Mouse (Mus musculus): ENCODE results near the gene Akr1a1. TPM values are rescaled to one million over a fixed set of nuclear protein-coding genes. Genes with fewer than 3 reads are reported as not detected.
"Not testable (repeated sequence)": the region's sequence is repeated elsewhere in the genome, so short reads cannot be mapped to it uniquely, and the experiment has no call there.

Akr1a1 gene
- polyA plus RNA-seq, 1 experiment from 2014 or later: 550 TPM

DNA sequence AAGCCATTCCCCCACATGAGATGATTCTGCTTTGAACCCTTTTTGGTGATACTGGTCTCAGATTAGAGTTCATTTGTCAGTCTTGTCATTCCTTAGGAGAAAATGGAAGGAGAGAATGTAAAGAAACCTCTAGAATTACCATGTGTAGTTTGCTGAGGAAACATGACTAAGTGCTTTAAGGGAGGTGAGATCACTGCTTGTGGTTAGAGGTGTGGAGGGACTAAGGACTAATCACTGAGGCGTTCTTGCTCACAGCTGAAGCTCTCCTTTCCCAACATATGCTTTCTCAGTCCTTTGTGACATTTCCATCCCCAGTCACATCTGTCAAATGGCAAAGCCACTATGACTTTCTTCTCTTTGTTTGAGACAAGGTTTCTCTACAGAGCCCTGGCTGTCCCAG lies 26.3 kb upstream of the Akr1a1 start:
- DNase-seq (ENCODE audit: extremely low spot score, low spot score): no peak
- H3K27ac ChIP-seq: no peak overlapping the region
- H3K9me3 ChIP-seq: no peaks in the 10 kb centered on the region
- no peaks in the 10 kb centered on the region for H3K36me3 ChIP-seq (replicated peaks)
- WGBS: 91% methylated on average over 1 of the region's 1 CpGs
- no peaks in the 10 kb centered on the region for H3K27me3 ChIP-seq (ENCODE audit: poor library complexity, severe bottlenecking)
- no peaks in the 10 kb centered on the region for H3K4me1 ChIP-seq
- H3K4me3 ChIP-seq: no peak overlapping the region

DNA sequence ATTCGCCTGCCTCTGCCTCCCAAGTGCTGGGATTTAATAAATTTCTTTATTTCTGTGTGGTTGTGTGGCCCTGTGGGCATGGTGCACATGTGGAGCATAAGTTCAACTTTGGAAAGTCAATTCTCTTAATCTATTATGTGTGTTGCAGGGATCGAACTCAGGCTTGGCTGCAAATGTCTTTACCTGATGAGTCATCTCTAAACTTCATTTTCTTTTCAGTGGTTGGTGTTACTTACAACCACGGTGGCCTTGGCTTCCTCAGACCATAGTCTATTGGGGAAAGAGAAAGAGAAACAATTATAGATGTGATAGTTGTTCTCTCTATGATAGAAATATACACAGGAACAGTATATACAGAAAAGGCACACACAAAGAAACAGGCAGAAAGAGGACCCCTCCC lies 24.5 kb upstream of the Akr1a1 start:
- DNase-seq (ENCODE audit: extremely low spot score, low spot score): no peak
- Histone ChIP-seq H3K4me3 (no peak overlapping the region), H3K9me3 (no peaks in the 10 kb centered on the region), H3K4me1 (no peaks in the 10 kb centered on the region), H3K27me3 (ENCODE audit: poor library complexity, severe bottlenecking) (no peaks in the 10 kb centered on the region), H3K36me3 (replicated peaks) (no peaks in the 10 kb centered on the region), H3K27ac (no peak overlapping the region)
- 88% methylated on average over 3 of the region's 3 CpGs for WGBS

DNA sequence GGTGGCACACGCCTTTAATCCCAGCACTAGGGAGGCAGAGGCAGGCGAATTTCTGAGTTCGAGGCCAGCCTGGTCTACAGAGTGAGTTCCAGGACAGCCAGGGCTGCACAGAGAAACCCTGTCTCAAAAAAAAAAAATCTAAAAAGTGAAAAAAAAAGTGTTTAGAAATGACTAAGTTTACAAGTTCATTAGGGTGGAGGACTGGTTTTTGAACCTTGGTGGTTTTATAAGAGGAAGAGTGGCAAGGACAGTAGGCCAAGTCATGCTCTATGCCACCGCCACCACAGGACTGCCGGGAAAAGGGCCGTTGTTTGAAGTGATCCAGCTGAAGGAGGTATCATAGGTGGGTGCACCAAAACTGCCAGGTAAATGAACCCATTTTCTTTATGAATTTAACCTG lies 23.3 kb upstream of the Akr1a1 start:
- 91% methylated on average over 6 of the region's 6 CpGs for WGBS
- not testable (repeated sequence) for H3K27ac ChIP-seq; H3K36me3 ChIP-seq (replicated peaks); H3K9me3 ChIP-seq; DNase-seq (ENCODE audit: extremely low spot score, low spot score); H3K4me3 ChIP-seq; H3K4me1 ChIP-seq; H3K27me3 ChIP-seq (ENCODE audit: poor library complexity, severe bottlenecking)

DNA sequence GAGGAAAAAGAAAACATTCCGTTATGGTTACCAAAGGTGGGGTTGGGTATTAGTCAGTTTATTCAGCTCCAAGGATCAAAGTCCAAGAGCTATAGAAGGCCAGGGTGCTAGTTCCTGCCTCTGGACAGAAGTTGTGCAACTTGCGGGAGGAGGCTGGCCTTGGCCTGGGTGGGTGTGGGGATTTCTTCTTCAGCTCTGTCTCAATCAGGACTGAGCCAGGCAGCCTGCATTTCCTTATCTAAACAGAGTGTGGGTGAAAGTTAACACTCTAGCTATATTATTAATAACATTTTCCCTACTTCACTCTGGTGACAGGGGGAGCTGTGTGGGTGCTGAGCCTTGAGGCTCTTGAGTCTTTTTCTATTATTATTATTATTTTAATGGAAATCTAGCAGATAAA lies 21.3 kb upstream of the Akr1a1 start:
- no peaks in the 10 kb centered on the region for H3K36me3 ChIP-seq (replicated peaks)
- no peak for DNase-seq (ENCODE audit: extremely low spot score, low spot score)
- no peaks in the 10 kb centered on the region for H3K9me3 ChIP-seq
- WGBS: 80% methylated on average over 2 of the region's 2 CpGs
- no peaks in the 10 kb centered on the region for H3K4me1 ChIP-seq
- H3K27ac ChIP-seq: no peak overlapping the region
- H3K4me3 ChIP-seq: no peak overlapping the region
- no peaks in the 10 kb centered on the region for H3K27me3 ChIP-seq (ENCODE audit: poor library complexity, severe bottlenecking)

DNA sequence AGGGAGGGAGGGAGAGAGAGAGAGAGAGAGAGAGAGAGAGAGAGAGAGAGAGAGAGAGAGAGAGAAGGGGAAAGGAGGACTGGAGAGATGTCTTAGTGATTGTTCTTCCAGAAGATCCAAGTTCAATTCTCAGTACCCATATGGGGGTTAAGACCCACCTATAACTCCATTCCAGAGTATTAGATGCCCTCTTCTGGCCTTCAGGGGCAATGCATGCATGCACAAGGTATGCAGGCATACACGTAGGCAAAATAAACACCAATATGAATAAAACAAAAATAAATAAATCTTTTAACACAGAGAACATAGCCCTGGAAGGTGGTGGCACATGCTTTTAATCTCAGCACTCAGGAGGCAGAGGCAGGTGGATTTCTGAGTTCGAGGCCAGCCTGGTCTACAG lies 17.8 kb upstream of the Akr1a1 start:
- Histone ChIP-seq H3K27ac (no peak overlapping the region), H3K27me3 (ENCODE audit: poor library complexity, severe bottlenecking) (no peaks in the 10 kb centered on the region), H3K4me3 (no peak overlapping the region), H3K9me3 (no peaks in the 10 kb centered on the region), H3K4me1 (no peaks in the 10 kb centered on the region), H3K36me3 (replicated peaks) (no peaks in the 10 kb centered on the region)
- DNase-seq (ENCODE audit: extremely low spot score, low spot score): no peak
- WGBS: 58% methylated on average over 2 of the region's 2 CpGs

DNA sequence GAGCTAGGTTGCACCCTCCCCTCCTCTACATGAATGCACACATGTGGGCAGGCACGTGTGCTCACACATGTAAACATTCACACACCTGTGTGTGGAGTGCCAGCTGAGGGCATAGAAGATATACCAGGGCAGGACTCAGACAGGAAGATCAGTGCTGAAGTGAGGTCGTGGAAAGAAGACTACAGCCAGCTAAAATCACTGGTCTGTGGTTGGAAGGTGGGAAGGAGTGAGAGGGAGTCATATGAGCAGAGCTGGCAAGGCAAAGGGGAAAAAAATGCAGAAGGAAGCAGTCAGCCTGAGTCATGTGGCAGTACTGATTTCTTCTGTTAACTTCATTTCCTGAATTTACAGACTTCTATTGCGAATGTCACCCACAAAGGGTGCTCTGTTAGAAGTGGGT lies 16.7 kb upstream of the Akr1a1 start:
- Histone ChIP-seq H3K27me3 (ENCODE audit: poor library complexity, severe bottlenecking) (no peaks in the 10 kb centered on the region), H3K4me3 (no peak overlapping the region)
- WGBS: 79% methylated on average over 3 of the region's 3 CpGs

DNA sequence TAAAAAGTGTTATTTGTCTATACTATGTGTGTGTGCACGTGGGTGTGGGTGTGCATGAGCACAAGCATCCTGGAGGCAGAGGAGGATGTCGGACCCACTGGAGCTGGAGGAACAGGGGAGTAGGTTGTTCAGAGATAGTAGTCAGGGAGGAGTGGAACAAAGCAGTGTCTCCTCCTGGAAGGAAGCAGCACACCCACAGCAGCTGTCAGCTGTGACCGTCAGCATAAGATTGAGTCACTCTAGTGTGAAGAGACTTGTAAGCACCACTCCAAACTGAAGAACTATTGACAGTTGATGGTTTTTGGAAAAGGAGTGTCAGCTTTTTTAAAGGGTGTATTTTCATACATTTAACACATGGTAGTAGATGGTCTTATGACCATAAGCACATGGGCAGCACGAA lies 15.1 kb upstream of the Akr1a1 start:
- no peak overlapping the region for H3K27ac ChIP-seq
- no peaks in the 10 kb centered on the region for H3K9me3 ChIP-seq
- DNase-seq (ENCODE audit: extremely low spot score, low spot score): no peak
- no peaks in the 10 kb centered on the region for H3K27me3 ChIP-seq (ENCODE audit: poor library complexity, severe bottlenecking)
- no peak overlapping the region for H3K4me3 ChIP-seq
- H3K36me3 ChIP-seq (replicated peaks): no peaks in the 10 kb centered on the region
- H3K4me1 ChIP-seq: no peaks in the 10 kb centered on the region
- 82% methylated on average over 4 of the region's 4 CpGs for WGBS

More for the DNA sequence above, 16.7 kb upstream of the Akr1a1 start:
- no peaks in the 10 kb centered on the region for H3K9me3 ChIP-seq
- H3K36me3 ChIP-seq (replicated peaks): no peaks in the 10 kb centered on the region
- H3K4me1 ChIP-seq: no peaks in the 10 kb centered on the region
- no peak overlapping the region for H3K27ac ChIP-seq
- DNase-seq (ENCODE audit: extremely low spot score, low spot score): no peak

DNA sequence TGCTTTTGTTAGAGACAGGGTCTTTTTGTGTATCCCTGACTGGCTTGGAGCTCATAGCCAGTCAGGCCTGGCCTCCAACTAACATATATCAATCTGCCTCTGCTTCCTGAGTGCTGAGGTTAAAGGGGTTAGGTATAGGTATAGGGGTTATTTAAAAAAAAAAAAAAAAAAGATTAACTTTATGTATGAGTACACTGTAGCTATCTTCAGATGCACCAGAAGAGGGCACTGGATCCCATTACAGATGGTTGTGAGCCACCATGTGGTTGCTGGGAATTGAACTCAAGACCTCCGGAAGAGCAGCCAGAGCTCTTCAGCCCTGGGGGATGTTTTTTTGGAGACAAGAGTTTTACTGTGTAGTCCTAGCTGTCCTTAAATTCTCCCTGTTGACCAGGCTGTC lies 10.5 kb upstream of the Akr1a1 start:
- Histone ChIP-seq H3K27me3 (ENCODE audit: poor library complexity, severe bottlenecking) (no peaks in the 10 kb centered on the region), H3K27ac (no peak overlapping the region), H3K4me3 (no peak overlapping the region), H3K36me3 (replicated peaks) (no peaks in the 10 kb centered on the region), H3K9me3 (no peaks in the 10 kb centered on the region), H3K4me1 (no peaks in the 10 kb centered on the region)
- no peak for DNase-seq (ENCODE audit: extremely low spot score, low spot score)
- WGBS: 90% methylated on average over 1 of the region's 1 CpGs

DNA sequence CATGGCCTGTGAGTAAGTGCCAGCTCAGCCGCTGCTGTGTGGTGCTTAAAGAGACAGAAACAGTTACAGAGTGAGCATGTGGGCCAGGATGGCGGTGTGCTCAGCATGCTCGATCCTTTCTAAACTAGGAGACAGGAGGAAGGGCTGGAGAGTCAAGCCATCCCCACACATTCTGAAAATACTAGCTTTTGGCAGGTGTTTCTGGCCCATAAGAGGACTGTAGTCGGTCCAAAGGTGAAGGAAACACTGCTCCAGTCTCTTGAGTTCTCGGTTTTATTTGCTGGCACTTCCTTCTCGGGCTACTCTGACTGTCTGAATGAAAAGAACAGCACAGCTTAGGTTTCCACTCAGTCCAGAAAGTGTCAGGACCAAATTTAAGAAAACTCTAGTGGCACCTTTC lies 9.3 kb upstream of the Akr1a1 start:
- no peaks in the 10 kb centered on the region; the same call in 1 of the 2 replicates for H3K4me1 ChIP-seq
- H3K36me3 ChIP-seq (replicated peaks): no peaks in the 10 kb centered on the region
- H3K27ac ChIP-seq: no peak overlapping the region
- H3K27me3 ChIP-seq (ENCODE audit: poor library complexity, severe bottlenecking): no peaks in the 10 kb centered on the region
- DNase-seq (ENCODE audit: extremely low spot score, low spot score): no peak
- H3K9me3 ChIP-seq: no peaks in the 10 kb centered on the region
- no peak overlapping the region for H3K4me3 ChIP-seq
- 80% methylated on average over 6 of the region's 6 CpGs for WGBS

DNA sequence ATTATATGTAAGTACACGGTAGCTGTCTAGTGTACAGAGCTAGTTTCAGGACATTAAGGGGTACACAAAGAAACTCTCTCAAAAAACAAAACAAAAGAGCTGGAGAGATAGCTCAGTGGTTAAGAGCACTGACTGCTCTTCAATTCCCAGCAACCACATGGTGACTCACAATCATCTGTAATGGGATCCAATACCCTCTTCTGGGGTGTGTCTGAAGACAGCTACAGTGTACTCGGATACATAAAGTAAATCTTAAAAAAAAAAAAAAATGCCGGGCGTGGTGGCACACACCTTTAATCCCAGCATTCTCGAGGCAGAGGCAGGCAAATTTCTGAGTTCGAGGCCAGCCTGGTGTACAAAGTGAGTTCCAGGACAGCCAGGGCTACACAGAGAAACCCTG lies 8.4 kb upstream of the Akr1a1 start:
- 92% methylated on average over 6 of the region's 6 CpGs for WGBS
- H3K27ac ChIP-seq; H3K36me3 ChIP-seq (replicated peaks); H3K4me1 ChIP-seq; H3K27me3 ChIP-seq (ENCODE audit: poor library complexity, severe bottlenecking); H3K9me3 ChIP-seq; DNase-seq (ENCODE audit: extremely low spot score, low spot score); H3K4me3 ChIP-seq: not testable (repeated sequence)

DNA sequence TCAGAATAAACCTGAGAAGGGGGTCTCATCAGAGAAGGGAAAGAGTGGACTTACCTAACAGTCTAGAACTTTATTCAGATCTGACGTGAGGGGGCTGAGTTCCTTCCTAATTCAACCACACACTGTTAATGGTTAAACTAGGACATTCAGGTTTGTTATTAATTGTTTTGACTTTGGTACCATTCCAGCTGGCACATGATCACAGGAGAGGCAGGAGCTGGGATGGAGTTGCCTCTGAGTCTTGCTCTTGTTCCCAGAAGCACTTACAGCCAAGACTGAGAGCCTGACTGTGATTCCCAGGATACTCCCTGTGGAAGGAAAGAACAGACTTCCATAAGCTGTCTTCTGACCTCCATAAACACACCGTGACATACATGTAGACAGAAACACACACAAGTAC lies 8.0 kb upstream of the Akr1a1 start:
- no peak for DNase-seq (ENCODE audit: extremely low spot score, low spot score)
- WGBS: 95% methylated on average over 2 of the region's 2 CpGs

DNA sequence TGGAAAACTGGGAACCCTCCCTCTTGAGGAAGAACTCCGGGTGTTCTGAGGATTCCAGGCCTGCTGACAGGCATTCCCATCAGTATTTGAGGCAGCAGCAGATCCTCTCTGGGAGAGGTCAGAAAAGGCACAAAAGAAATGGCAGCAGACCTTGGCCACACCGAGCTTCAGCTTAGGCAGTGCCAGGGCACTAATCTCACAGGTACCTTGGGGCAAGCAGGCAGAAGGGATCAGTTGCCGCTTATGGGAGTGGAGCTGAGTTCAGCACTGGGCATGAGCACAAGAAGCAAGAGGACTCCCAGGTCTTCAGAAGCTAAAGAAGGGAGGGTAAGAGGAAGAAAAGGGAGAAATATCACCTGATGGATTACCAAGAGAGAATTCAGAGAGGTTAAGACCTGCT lies 6.5 kb upstream of the Akr1a1 start:
- Histone ChIP-seq H3K36me3 (replicated peaks) (no peaks in the 10 kb centered on the region), H3K27ac (no peak overlapping the region), H3K27me3 (ENCODE audit: poor library complexity, severe bottlenecking) (no peaks in the 10 kb centered on the region), H3K9me3 (no peaks in the 10 kb centered on the region), H3K4me3 (no peak overlapping the region), H3K4me1 (no peaks in the 10 kb centered on the region; the same call in 1 of the 2 replicates)
- WGBS: 50% methylated on average over 3 of the region's 3 CpGs
- DNase-seq (ENCODE audit: extremely low spot score, low spot score): no peak

More for the DNA sequence above, 8.0 kb upstream of the Akr1a1 start:
- Histone ChIP-seq H3K36me3 (replicated peaks) (no peaks in the 10 kb centered on the region), H3K4me1 (no peaks in the 10 kb centered on the region; the same call in 1 of the 2 replicates), H3K4me3 (no peak overlapping the region), H3K27ac (no peak overlapping the region), H3K9me3 (no peaks in the 10 kb centered on the region), H3K27me3 (ENCODE audit: poor library complexity, severe bottlenecking) (no peaks in the 10 kb centered on the region)

DNA sequence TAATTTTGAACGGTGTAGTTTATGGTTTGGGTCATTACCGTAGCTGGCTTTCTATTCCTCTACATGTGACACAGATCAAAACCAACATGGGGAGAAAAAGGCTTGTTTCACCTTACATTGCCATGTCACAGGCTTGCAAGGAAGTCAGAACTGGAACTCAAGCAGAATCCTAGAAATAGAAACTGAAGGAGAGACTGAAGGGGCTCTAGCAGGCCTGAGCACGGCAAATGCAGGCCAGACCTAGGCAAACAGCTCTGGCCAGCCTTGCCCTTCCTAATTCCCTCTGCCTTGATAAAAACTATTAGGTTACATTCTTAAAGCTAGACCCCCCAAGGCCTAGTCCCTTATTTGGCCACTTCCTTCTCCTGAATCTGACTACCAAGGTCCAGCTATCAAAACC lies 4.2 kb upstream of the Akr1a1 start:
- Histone ChIP-seq H3K36me3 (replicated peaks) (no peaks in the 10 kb centered on the region), H3K27me3 (ENCODE audit: poor library complexity, severe bottlenecking) (no peaks in the 10 kb centered on the region), H3K27ac (no peak overlapping the region), H3K9me3 (no peaks in the 10 kb centered on the region), H3K4me1 (peaks cover 5% of the 10 kb centered on the region; the same call in 1 of the 2 replicates), H3K4me3 (no peak overlapping the region)
- no peak for DNase-seq (ENCODE audit: extremely low spot score, low spot score)
- 76% methylated on average over 3 of the region's 3 CpGs for WGBS

DNA sequence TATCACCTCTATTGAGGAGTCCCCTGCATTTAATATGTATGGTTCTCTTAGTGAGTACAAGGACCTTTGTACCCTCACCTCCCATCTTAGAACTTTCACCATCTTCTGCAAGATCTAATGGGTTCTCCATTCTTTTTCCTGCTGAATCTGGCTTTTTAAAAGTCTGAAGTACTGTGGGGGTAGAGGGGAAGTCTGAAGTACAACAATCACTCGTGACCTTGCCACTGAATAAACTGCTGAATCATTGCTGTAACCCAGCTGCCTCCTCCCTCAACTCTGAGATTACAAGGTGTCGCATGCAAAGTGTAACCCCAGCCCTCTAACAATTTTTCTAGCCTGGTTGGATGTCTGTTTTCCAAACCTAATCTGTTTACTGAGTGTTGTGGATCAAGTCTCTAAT lies 3.6 kb upstream of the Akr1a1 start:
- H3K36me3 ChIP-seq (replicated peaks): peaks cover 2% of the 10 kb centered on the region
- no peak overlapping the region for H3K4me3 ChIP-seq
- DNase-seq (ENCODE audit: extremely low spot score, low spot score): no peak
- whole genome bisulfite sequencing: 82% methylated on average over 2 of the region's 2 CpGs
- H3K27ac ChIP-seq: no peak overlapping the region
- no peaks in the 10 kb centered on the region for H3K9me3 ChIP-seq
- H3K4me1 ChIP-seq: peaks cover 10% of the 10 kb centered on the region
- no peaks in the 10 kb centered on the region for H3K27me3 ChIP-seq (ENCODE audit: poor library complexity, severe bottlenecking)

Data from forebrain, embryonic 10.5 days (tissue).